Mouse (Mus musculus) frontal cortex, postnatal 10 days (tissue): ENCODE results near the gene Rin2.
A peak's percentile ranks its signal among the peaks of the same experiment; 100 is the strongest.
"Not testable (repeated sequence)": the region's sequence is repeated elsewhere in the genome, so short reads cannot be mapped to it uniquely, and the experiment has no call there.

Experiments used
- DNase-seq, 2 experiments: peaks; one replicate each; pipeline ENCODE4 v3.0.0; 2022; ENCODE audit warnings: low spot score in 2 of 2, mixed read lengths in 1 of 2

The Rin2 gene

DNA sequence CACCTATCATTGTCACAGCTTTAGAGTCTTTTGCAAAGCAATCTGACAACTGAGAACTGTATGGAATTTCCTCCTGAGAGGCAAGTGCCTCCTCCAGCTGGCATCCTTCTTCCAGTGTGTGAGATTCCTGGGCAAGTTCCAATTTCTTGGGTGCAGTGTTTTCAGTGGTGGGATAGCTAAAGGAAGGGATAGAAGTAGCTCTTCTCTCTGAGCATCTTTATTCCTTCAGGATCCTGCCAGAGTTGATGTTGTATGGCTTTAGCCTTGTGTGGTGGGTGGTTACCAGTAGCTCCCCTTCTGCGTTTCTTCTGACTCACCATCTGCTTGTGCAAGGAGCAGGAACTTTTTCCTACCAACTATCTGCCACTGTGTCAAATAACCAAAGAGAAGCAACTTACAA, 9.1 kb downstream of the Rin2 start:
- DNase-seq: no peak

DNA sequence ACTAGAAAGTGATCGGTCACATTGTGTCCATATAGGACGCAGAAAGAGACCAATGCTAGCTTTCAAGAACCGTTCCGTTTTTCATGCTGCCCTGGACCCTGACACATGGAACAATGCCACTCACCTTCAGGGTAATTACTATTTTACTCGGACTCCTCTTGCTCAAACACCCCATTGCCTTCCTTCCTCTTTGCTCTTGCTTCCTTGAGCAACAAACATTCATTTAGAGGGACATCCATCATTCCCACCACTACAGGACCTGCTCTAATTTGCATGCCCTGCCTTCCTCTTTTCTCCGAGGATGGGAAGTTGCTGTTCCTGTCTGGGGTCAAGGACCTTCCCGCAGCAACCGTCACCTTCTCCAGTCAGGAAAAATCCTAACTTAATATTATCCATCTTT, 9.9 kb downstream of the Rin2 start:
- DNase-seq: no peak

- DNase-seq: no peak
Observed at GRCm38 (mm10) chr2:145686017-145686416, 11.0 kb downstream of the Rin2 start.

- DNase-seq: no peak
Observed at GRCm38 (mm10) chr2:145691367-145692009, 16.5 kb downstream of the Rin2 start.

- no peak for DNase-seq
Observed at GRCm38 (mm10) chr2:145697160-145697559, 22.1 kb downstream of the Rin2 start.

DNA sequence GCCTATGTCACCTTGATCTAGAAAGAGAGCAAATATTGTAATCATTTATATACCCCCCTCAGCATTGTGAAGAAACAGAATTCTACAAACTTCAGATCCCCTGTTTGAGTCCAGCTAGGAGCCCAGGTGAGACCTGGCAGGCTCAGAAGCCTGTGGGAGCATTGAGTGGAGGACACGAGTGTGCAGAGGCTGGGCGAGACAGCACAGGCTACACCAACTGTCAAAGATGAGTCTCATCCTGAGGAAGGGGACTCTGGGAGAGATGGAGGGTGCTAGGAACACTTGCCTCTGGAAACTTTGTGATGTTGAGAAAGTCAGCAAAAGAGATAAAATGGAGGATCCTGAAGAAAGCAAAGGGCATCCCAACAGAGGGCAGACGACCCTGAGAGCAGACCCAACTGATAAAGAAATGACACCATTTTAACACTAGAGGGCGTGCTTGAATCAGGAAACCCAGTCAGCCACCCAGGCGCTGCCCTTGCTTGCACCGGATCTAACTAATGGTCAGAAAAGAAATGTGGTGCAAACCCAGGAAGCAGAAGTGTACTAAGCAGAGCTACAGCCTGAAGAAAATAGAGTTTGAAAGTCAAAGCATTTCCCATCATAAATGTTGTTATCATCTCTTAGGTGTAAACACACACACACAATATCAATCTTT, 24.5 kb downstream of the Rin2 start:
- peak in 1 of 2 experiments; percentile 30 for DNase-seq

DNA sequence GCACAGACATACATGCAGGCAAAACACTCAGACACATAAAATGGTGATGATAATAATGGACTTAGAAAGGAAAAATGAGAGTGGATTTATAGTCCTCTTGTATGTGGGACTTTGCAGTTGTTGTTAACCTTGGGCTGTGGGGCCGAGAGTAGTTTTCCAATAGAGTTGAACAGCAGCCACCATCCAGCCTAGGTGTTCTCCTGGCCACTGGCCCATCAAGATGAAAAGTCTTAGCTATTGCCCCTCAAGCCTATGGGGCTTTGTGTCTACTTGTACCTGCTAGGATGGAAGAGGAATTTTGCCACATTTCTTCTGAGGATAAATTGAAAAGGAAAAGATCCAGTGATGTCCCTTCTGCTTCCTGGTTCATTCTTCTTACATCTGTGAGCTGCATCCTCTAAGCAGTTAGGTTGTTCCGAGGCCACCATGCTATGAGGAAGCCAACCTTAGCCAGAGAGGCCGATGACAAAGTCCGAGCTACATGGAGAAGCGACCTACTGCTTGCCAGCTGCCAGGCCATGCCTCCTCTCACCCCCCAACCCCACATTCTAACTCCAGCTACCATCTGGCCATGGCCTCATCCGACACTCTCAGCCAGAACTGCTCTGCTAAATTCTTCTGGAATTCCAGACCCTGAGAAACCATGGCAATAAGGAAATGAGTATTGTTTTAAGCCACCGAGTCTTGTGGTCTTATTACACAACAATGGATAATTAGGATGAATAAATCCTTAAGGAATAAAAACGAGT, 25.4 kb downstream of the Rin2 start:
- DNase-seq: no peak

- DNase-seq: no peak
Observed at GRCm38 (mm10) chr2:145701605-145702335, 26.8 kb downstream of the Rin2 start.

DNA sequence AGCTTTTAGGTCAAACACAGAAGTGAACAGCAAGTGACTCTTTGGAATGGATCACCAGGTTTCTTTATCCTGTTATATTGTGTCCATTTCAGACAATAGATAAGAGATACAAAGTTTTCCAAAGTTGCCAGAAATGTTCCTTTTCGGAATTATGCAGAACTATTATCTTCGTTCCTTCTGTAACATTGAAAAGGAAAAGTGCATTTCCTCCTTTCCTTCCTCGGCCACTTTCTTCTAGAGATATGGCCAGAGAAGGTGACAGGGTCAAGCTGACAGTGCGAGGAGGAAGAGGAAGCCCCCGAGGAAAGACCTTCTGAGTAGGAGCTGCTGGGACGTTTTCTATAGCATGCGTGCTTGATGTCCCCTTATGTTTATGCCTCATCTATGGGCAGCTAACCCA, 29.7 kb downstream of the Rin2 start:
- DNase-seq: no peak

DNA sequence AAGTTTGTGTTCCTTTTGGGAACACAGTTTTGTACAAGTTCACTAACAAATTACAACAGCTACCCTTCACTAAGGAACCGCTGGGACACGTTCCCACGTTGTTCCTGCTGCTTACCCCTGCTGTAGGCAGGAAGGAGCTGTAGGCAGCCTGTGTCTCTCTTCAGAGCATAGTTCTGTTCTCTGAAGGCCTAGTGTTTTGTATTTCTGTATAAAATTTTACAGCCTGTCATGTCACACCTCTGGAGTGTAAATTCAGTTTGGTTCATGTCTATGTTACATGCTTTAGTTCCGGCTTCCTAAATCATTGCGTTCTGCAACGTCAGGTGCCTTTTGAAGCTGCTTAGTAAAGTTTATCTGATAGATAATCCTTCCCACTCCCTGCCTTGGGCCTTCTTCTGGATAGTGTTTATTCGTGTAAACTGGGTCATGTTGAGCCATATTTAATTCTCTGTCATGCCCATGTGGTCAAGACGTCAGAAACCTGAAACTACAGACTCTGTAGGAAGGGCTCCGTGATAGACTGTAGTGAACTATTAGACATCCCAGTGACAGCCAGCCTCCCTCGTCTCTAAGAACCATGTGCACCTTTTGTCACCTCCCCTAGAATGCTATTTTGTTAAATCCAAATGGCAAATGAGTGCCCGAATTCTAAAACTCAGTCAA, 34.8 kb downstream of the Rin2 start:
- DNase-seq: no peak

GRCm38 (mm10) chr2:145711512-145711911, 36.5 kb downstream of the Rin2 start:
- no peak for DNase-seq

DNA sequence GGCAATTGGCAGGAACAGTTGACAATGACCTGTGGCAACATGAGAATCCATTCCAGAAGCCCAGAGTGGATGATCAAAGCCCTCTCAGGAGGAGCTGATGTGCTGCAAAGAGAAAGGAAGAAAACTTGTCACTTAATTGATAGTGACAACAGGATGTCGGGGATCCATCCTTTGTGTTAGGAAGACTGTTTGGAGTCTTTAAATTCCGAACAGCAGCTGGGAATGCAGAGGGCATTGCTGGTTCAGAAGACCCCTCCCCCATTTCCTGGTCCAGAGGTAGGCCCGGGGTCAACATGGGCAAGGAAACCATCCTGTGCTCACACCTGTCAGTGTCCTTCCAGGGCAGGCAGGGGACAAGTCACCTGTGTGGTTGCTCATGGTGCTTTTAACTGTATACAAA, 37.0 kb downstream of the Rin2 start:
- DNase-seq: no peak

DNA sequence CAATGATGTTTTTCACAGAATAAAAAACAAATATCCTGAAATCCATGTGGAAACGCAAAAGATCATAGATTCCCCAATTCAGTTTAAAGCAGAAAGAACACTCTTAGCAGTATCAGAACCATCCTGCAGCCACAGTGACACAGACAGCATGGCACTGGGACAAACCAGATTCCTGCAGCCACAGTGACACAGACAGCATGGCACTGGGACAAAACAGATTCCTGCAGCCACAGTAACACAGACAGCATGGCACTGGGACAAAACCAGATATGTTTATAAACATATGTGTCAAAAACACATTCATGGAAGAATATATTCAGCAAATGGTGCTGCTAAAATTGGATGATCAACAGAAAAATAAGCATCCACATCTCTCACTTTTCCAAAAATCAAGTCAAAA, 42.5 kb downstream of the Rin2 start:
- DNase-seq: no peak

GRCm38 (mm10) chr2:145718624-145719183, 43.7 kb downstream of the Rin2 start:
- DNase-seq: no peak

GRCm38 (mm10) chr2:145720157-145720556, 45.1 kb downstream of the Rin2 start:
- no peak for DNase-seq

- DNase-seq: no peak
Observed at GRCm38 (mm10) chr2:145720743-145721142, 45.7 kb downstream of the Rin2 start.

- not testable (repeated sequence) for DNase-seq
Observed at GRCm38 (mm10) chr2:145722304-145722703, 47.3 kb downstream of the Rin2 start.

- DNase-seq: no peak
Observed at GRCm38 (mm10) chr2:145724288-145724687, 49.3 kb downstream of the Rin2 start.

GRCm38 (mm10) chr2:145729414-145729813, 54.4 kb downstream of the Rin2 start:
- no peak for DNase-seq

DNA sequence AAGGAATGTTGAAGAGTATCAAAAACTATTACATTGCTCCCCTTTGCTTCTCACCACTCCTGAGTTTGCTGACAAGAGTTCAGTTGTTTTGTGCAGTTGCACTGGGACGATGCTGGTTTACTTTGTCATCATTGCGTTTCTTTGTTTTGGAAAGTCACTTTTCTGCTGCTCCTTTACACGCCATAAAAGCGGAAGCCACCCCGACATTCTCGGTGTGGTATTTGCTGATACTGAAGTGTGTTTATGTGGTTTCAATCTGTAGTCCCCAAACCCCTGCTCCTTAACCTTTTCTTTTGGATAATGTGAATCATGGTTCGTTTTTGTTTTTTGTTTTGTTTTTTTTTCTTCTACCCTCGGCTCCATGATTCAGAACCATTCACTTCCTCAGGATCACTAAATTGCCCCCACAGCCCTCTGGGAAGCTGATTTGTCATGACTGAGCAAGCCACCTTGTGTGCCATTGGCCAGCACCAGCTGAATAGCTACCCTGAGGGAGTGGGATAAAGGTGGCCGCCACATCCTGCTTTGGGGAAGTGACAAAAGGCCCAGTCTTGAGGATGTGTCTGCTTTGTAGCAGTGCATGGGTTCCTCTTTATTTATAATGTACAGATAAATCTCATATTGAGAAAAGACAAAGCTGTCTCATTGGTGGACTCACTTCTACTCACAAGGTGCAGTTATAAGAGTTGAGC, 55.3 kb downstream of the Rin2 start:
- DNase-seq: no peak

- no peak for DNase-seq
Observed at GRCm38 (mm10) chr2:145730905-145731304, 55.9 kb downstream of the Rin2 start.
